Mouse (Mus musculus): ENCODE data around the gene Frmd5.
"Not testable (repeated sequence)": the region's sequence is repeated elsewhere in the genome, so short reads cannot be mapped to it uniquely, and the experiment has no call there.

The Frmd5 gene

DNA sequence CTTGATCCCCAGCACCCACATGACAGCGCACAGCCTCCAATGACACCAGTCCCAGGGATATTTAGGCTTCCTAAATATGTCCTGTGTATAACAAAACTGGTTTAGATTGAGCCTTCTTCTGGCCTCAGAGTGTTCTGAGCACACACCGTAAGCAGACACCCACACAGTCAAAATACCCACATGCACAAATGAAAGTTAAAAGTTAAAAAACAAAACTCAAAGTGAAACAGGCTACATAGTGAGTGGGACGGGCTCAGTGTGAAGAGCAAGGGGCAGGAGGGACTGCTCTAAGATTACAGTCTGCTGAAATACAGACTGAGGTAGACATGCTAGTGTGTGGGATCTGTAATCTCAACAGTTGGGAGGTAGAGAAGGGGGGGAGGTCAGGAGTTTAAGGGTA lies 236.8 kb downstream of the Frmd5 start:
- no peak for DNase-seq

DNA sequence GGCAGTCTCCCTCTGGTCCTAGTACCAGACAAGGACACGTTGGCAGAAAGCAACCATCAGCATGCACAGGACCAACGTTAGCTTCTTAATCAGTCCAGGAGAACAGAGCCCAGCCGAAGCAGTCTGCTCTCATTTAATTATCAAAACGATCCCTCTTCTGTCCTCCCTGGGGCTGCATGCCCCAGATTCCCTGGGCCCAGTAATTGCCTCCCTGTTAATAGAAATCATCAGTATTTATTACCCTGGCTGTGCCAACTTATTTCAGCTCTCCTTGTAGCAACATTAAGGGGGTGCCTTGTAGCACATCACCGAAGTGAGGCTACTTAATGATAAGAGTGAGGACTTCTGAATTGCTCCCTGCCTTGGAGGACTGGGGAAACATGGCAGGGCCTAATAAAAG lies 241.0 kb downstream of the Frmd5 start:
- no peak for DNase-seq

DNA sequence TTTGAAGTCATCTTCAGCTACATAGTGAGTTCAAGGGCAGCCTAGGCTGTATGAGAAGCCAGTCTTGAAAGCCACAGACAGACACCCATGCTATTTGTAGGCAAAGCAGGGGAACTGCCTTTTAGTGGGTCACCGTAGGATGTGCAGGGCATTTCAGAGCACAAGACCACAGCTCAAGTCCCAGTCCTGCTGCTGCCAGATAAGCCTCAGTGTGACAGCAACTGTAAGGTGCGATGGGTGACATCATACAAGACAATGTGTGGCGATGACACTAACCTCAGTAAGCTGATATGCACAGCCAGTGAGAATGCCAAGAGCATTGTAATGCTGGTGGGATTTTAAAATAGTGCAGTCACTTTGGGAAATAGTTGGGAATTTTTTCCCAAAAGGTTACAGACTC lies 243.8 kb downstream of the Frmd5 start:
- no peak for DNase-seq

DNA sequence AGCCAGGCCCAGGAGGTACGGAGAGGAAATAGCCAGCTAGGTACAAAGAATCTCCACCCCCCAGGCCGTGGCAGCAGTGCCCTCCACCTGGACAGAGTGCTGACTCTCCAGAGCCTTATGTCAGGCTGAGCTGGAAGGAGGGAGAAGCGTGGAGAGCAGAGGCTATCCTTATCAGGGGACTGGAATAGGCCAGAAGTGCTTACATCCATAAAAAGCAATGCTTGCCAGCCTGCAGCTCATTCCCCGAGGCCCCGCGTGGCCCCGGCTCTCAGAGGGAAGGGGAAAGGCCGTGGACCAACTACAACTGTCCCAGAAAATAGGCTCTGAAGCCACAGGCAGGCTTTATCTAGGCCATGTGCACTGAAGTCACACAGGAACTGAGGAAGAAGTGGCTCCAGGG lies 255.6 kb downstream of the Frmd5 start:
- DNase-seq = no peak

DNA sequence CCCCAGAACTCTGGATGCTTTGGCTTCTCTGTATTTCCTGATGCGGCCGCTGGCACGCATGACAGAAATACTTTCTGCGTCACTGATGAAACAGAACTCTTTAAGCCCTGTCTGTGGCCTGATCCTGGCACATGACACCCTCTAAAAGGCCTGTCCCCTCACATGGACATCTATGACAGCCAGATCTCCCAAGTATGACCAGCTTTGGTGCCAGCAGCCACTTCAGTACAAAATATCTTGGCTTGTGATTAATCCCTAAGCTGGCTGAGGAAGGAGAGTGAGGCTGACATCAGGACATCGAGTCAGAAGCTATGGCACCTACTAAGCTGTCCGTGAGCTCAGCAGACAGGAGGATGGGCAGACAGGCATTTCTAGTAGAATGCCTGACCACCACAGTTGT lies 257.3 kb downstream of the Frmd5 start:
- DNase-seq = no peak

DNA sequence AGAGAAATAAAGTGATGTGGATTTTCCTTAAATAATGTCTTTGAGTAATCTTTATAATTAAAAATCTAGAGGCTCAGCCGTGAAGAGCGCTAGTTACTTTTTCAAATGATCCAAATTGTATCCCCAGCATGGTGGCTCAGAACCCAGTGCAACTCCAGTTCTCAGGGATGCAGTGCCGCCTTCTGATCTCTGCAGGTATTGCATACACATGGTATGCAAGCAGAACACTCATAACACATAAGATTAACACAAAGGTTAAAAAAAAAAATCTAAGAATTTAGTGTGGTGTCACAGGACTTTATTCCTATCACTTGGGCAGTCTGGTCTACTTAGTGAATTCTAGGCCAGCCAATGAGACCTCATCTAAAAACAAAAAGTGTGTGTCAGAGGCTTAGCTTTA lies 262.1 kb downstream of the Frmd5 start:
- no peak for DNase-seq

DNA sequence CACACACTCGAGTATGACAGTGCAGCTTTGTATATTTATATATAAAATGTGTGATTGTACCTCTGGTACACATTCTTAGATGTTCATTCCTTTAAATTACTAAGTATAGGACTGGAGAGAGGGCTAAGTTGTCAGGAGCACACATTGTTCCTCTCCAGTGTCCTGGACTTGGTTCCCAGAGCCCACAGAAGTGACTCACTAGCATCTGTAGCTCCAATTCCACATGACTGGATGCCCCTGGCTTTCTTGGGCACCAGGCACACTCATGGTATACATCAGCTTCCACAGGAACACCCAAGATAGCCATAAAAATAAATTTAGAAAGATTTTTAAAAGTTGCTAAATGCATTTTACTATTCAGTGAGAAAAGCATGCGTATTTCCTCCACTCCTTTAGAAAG lies 281.8 kb downstream of the Frmd5 start:
- DNase-seq = no peak

DNA sequence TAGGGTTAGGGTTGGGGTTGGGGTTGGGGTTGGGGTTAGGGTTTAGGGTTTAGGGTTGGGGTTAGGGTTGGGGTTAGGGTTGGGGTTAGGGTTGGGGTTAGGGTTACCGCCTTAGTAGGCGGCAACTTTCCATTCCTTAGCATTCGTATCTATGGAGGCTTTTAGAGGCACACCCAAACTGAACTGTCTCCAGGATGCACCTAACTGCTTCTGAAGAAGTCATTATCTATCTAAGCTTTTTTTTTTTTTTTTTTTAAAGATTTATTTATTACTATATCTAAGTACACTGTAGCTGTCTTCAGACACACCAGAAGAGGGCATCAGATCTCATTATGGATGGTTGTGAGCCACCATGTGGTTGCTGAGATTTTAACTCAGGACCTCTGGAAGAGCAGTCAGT lies 284.1 kb downstream of the Frmd5 start:
- DNase-seq = not testable (repeated sequence)

DNA sequence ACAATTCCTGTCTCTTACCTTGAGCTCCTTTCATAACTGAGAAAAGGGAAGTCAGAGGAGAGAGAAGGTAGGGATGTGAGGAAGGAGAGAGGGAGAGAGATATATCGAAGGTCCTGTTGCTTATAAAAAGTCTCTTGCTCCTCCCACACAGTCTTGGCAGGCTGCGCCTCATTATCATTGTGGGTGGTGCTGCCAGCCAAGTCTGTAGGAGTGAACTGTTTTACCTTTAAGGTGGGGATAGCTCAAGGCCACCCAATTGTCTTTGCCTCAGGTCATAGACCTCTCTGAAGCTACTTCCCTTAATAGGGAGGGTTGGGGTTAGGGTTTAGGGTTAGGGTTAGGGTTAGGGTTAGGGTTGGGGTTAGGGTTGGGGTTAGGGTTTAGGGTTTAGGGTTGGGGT lies 284.9 kb downstream of the Frmd5 start:
- no peak for DNase-seq

DNA sequence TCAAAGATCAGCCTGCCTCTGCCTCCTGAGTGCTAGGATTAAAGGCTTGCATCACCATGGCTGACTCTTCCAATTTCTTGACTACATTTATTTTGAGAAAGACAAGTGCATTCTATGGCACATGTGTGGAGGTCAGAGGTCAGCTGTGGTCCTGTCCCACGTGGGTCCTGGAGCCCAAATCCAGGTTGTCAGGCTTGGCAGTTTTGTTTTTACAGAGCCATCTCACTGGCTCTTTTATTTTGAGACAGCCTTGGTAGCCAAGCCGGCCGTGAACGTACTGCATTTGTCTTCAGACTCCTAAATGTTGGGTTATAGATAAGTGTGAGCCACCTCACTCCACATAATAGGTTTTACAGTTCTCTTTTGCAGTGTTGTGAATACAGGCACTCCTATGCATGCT lies 288.2 kb downstream of the Frmd5 start:
- DNase-seq = not testable (repeated sequence)

DNA sequence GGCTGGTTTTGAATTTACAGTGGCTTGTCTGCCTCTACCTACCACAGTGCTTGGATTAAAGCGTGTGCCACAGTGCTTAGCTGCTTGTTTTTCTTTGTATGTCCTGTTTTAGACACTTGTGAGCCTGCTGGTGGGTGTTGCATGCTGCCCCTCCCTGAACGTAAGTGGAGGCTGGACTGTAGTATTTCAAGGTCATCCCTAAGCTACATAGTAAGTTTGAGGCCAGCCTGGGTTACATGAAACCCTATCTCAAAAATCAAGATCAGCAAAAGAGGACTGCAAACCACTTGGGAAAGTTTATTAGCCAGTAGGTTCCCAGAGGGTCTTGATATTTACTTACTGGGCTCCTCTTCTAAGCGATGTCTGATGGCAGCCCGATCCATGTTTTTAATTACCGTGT lies 288.8 kb downstream of the Frmd5 start:
- DNase-seq = no peak

DNA sequence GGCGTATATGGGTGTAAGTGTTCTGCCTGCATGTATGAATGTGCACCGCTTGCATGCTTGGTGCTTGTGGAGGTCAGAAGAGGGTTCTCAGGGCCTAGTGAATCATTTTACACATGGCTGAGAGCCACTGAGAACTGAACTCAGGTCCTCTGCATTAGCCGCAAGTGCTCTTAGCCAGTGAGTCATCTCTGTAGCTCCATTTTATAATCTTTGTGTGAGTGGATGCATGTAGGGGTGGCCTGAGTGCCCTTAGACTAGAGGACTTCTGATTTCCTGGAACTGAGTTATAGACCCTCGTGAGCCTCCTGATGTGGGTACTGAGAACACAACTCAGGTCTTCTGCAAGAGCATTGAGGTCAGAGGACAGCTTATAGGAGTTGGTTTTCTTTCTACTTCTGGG lies 292.7 kb downstream of the Frmd5 start:
- no peak for DNase-seq

DNA sequence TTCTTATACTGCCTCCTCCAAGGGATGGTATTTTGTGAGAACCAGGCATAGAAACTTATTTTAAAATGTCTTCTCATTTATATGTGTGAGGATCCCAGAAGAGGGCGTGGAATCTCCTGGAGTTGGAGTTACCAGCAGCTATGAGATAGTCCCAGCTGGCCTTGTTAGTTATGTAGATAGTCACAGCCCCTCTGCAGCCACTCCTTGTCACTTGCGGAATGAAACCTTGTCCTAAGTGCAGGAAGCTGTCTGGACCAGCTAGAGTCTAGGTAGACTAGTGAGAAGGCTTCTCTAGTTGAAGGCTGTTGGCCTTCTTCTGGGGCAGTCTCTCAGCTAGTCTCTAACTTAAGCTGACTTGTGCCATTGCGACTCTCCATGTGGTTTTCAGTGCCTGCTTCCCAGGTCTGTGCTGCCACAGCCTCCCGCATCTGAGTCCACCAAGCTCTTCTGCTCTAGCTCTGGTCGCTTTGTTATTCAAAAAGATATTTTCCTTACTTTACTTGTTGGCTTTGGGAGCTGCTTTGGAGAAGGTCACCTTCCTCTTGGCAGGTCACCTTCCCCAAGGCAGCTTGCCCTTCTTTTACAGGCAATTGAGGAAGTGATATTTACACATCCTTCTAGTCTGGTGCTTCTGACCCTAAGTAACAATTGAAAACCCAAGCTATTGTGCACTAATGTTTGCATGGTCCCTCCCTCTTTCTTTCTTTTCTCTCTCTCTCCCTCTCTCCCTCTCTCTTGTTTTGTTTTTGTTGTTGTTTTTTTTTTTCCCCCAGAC lies 293.7 kb downstream of the Frmd5 start:
- not testable (repeated sequence) for DNase-seq

DNA sequence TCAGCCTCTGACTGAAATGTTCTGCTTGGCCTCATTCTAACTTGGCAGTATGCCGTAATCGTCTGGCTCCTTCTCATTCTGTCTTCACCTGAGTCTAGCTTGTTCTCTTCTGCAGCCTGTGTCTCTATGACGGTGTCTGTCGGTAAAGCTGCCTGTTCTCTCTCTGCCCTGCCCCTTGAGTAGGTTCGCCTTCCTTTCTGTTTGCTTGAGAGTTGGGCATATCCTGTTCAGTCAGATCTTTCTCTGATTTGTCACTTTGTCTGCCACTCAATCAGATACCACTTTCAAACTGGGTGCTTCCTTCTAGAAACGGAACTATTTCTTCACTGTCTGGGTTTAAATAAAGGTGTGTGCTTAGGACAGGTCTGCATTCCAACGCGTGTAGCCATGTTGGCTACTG lies 295.5 kb downstream of the Frmd5 start:
- no peak for DNase-seq

DNA sequence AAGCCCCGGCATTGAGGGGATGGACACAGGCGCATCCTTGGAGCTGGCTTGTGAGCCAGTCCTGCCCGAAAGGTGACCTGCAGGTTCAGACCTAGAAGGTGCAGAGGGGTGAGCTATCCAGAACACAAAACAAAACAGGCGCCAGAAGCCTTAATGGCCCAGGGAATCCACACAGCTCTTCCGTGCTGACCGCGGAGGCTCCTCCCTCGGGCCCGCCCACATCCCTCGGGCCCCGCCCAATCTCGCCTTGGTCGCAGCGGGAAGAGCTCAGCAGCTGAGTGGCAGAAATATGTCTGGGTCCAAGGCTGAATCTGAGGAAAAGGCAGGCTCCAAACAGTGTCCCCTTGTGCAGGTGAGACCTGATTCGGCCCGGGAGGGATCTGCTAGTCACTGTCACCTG lies 297.3 kb downstream of the Frmd5 start:
- peak; percentile 14 to 16 for DNase-seq

DNA sequence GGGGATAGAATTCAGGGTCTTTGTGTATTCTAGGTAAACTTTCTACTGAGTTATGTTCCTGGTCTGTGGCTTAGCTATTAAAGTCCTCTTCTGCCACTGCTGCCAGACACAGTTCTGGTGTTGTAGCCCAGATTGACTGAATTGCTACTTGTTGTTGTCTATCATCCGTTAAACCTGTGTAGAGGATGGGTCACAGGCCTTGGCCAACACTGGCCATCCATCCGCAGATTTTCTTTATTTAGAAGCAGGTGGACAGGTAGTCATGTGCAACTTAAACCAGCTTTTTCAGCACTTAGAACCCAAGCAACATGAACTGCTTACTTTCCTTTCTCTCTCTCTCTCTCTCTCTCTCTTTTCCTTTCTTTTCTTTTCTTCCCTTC lies 298.9 kb downstream of the Frmd5 start:
- DNase-seq = no peak

DNA sequence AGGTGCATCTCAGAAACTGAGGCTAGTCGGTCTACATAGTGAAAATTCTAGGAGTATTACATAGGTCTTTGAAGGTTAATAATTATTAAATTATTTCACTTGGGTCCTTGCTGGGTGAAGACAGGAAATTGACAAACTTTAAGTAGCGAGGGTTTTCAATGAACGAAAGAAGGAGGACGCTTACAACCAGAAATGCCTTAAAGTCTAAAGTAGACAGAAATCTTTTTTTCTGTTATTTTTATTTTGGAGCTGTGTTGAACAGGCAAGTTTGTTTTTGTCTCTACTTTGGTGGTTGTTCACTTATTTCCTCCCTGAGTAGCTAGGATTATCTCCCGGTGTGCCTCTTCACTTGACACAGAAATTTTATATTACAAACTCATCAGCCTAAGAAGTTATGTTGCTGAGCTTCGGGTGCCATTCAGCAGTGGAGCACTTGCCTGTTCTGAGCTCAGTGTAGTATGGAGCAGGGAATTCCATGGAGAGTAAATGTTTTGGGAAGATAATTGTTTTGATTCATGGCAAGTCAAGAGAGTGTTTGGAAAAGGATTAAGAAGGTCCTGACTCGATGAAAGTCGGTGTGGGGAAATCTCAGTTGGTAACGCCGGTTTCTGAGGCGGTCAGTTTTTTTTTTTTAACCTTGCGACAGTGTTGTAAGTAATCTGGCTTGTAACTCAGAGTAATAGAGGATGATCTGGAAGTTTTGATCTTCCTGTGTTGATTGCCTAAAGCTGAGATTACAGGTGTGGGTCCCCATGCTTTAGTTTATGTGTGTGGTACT lies 299.5 kb downstream of the Frmd5 start:
- DNase-seq = no peak

DNA sequence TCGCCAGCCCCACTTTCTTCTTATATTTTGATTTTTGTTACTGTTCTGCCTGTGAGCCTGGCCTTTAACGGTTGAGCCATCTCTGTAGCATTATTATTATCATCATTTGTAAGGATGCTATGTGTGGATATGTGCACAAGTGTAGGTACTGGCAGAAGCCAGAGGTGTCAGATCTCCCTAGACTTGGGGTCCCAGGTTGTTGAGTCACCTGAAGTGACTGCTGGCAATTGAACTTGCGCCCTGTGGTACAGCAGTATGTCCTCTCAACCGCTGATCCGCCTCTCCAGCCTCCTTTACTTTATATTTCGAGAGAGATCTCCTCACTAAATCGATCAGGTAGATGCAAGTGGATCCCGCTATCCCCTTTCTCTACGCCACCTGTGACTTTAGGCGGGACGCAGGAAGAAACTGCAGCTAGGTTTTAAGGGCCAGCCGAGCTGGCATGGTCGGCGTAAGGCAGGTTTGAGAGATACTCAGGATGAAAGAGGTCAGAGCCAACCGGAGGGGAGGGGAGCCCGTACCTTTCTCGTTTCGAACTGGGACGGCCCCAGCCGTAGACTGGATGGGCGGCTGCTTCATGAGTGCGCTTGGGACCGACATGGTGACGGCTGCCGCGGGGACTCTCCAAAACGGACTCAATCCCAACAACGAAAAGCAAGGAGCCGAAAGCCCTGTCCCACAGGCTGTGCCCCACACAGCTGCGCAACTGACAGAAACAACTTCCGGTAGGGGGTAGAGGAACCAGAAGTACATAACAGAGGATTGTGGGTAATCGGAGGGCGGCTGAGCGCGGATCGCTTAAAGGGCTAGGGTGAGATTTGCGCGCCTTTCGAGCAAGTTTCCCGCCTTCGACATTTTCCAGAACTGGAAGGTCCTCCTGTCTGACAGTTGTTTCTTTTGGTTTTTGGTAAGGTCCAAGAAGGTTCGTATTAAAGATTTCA lies 300.7 kb downstream of the Frmd5 start, which contains the start of the genes Mfap1a and Wdr76:
TSS of gene Mfap1a (minus strand) at position 724 of the 941 bp plus-strand sequence.
TSS of gene Wdr76 (plus strand) at position 782 of the 941 bp plus-strand sequence.
- DNase-seq = peak; percentile 71 to 83

DNA sequence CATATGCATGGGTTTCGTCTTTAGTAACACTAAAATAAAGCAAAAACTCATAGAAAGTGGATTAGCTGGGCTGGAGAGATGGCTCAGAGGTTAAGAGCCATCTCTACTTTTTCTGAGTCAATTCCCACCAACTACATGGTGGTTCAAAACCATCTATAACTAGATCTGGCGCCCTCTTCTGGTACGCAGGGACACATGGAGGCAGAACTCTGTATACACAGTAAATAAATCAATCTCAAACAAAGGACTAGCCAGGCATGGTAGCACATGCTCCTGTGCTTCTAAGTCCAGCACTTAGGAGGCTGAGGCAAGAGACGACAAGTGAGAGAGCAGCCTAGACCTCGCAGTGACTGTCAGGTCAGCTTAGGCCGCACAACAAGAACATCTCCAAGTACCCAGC lies 305.3 kb downstream of the Frmd5 start:
- not testable (repeated sequence) for DNase-seq
